Mouse (Mus musculus) brain, embryonic 14.5 days (tissue): ENCODE data around the gene Frmd4b.

Experiments
- CTCF ChIP-seq: fragments of 200-500 bp; IDR thresholded peaks from 2 replicates; pipeline ENCODE4 v1.5.1; 2012; ENCODE audit warnings: inconsistent platforms, mild to moderate bottlenecking, moderate library complexity, borderline replicate concordance; ENCODE audit not compliant: insufficient read depth, insufficient read length; ENCODE audit errors: extremely low read depth
- POLR2A ChIP-seq: fragments of 200-500 bp; IDR thresholded peaks from 2 replicates; pipeline ENCODE4 v1.6.1; 2012; ENCODE audit warnings: mild to moderate bottlenecking, inconsistent platforms, borderline replicate concordance; ENCODE audit not compliant: poor library complexity, insufficient read depth, insufficient read length, severe bottlenecking; ENCODE audit errors: extremely low read depth

- TF ChIP-seq CTCF (no peak; the same call in 1 of the 2 replicates), POLR2A (no peak)
Measured at GRCm38 (mm10) chr6:97491065-97491464, 126.3 kb downstream of the Frmd4b start.
